Mouse (Mus musculus) ovary, postnatal 36 days (tissue): ENCODE measurements around the gene Arsk.

Experiments used
- DNase-seq: peaks from one replicate; pipeline ENCODE4 v3.0.0; 2022; ENCODE audit warnings: low spot score, mixed read lengths

Gene Arsk

GRCm38 (mm10) chr13:76098493-76099303, at the start of gene Arsk, which contains the start of gene Ttc37:
Gene Arsk, minus strand, starts transcription at chr13:76098660.
Gene Ttc37, plus strand, starts transcription at chr13:76098734.
- peak; percentile 93 for DNase-seq

GRCm38 (mm10) chr13:76141117-76141808, 42.8 kb upstream of the Arsk start:
- DNase-seq = no peak

- DNase-seq = no peak
These were observed 40.4 kb upstream of the Arsk start for GRCm38 (mm10) chr13:76138862-76139261.

GRCm38 (mm10) chr13:76132415-76132814, 34.0 kb upstream of the Arsk start:
- no peak for DNase-seq

- no peak for DNase-seq
These were observed 30.3 kb upstream of the Arsk start for GRCm38 (mm10) chr13:76128799-76129198.

- DNase-seq = no peak
These were observed 10.8 kb upstream of the Arsk start for GRCm38 (mm10) chr13:76109069-76109824.

- no peak for DNase-seq
These were observed 3.5 kb upstream of the Arsk start for GRCm38 (mm10) chr13:76101989-76102388.

- no peak for DNase-seq
These were observed 356 bp downstream of the Arsk start for GRCm38 (mm10) chr13:76098116-76098492.

GRCm38 (mm10) chr13:76074323-76074722, 24.1 kb downstream of the Arsk start:
- no peak for DNase-seq

GRCm38 (mm10) chr13:76064363-76064945, 34.0 kb downstream of the Arsk start:
- no peak for DNase-seq

GRCm38 (mm10) chr13:76063548-76063947, 34.9 kb downstream of the Arsk start:
- no peak for DNase-seq

- no peak for DNase-seq
These were observed 35.9 kb downstream of the Arsk start for GRCm38 (mm10) chr13:76062569-76062968.

- no peak for DNase-seq
These were observed 36.3 kb downstream of the Arsk start for GRCm38 (mm10) chr13:76062126-76062525.

GRCm38 (mm10) chr13:76059591-76059990, 38.9 kb downstream of the Arsk start:
- no peak for DNase-seq

- no peak for DNase-seq
These were observed 41.0 kb downstream of the Arsk start for GRCm38 (mm10) chr13:76057267-76058069.

- DNase-seq = no peak
These were observed 41.6 kb downstream of the Arsk start, which contains the start of gene Gpr150 for GRCm38 (mm10) chr13:76056896-76057266. Gene Gpr150, minus strand, starts transcription at chr13:76056996.

- peak; percentile 71 for DNase-seq
These were observed 42.2 kb downstream of the Arsk start for GRCm38 (mm10) chr13:76056261-76056724.

GRCm38 (mm10) chr13:76055391-76056232, 42.8 kb downstream of the Arsk start:
- peak; percentile 19 for DNase-seq

- DNase-seq = no peak
These were observed 53.5 kb downstream of the Arsk start for GRCm38 (mm10) chr13:76044971-76045370.

- no peak for DNase-seq
These were observed 56.0 kb downstream of the Arsk start for GRCm38 (mm10) chr13:76042455-76042854.
